Mouse (Mus musculus) monocyte, adult 59 days (primary cell): ENCODE results near the gene Frem3. TPM values are rescaled to one million over a fixed set of nuclear protein-coding genes. Genes with fewer than 3 reads are reported as not detected.

Experiments used
- total RNA-seq, 2 experiments: library from RNA; stranded (reverse); gene quantifications; one replicate each; pipeline ENCODE4 v1.2.4; 2023

The Frem3 gene
- total RNA-seq, result not detected

GRCm38 (mm10) chr8:80610549-80611440 lies at the start of gene Frem3:
Gene Frem3 (plus strand): TSS chr8:80611080.

GRCm38 (mm10) chr8:80739155-80739924 lies 128.5 kb downstream of the Frem3 start, which contains the start of gene Smarca5:
Gene Smarca5 (minus strand): TSS chr8:80739497.

Other genes starting within 250 kb of the Frem3 start
- gene Gypa, start 117.3 kb upstream of the Frem3 start, total RNA-seq, result not detected
- gene Smarca5, start 128.4 kb downstream of the Frem3 start, total RNA-seq, result 10 to 100 TPM; 79.4 to 91.8 TPM